ENCODE assay signal across 19 mouse cellular contexts in genomic region chr2:159852959-159853358, GRCm38 (mm10).
DNase-seq lines count a peak whose midpoint lies in the region; ATAC-seq and TF ChIP-seq lines count a peak whose summit lies in the region.
"Had no signal": no experiment of that assay in that cellular context is flagged by ENCODE, and none has a peak within 500 bp of the region (broad histone marks: within the 10 kb centered on the region; RNA-seq: fewer than 3 reads in every experiment).

No protein-coding gene starts in this region.

- no peak for TF ChIP-seq POLR2A in heart, adult 2 months (IDR thresholded peaks at IDR 0.05; ENCODE audit: insufficient read depth, low read depth, low read length)
- no peak for TF ChIP-seq POLR2A in lung, adult 2 months (IDR thresholded peaks at IDR 0.05; ENCODE audit: borderline replicate concordance, extremely low read depth, low read depth, low read length)

- no peak overlapping the region for H3K9ac ChIP-seq in heart, adult 2 months (ENCODE audit: low read depth, low read length)
- H3K9ac ChIP-seq in heart, embryonic 12.5 days = no peak overlapping the region
- no peak overlapping the region for H3K9ac ChIP-seq in lung, embryonic 14.5 days
- no peak overlapping the region for H3K9ac ChIP-seq in intestine, embryonic 15.5 days
- H3K9ac ChIP-seq: liver, embryonic 12.5 days had no signal

- WGBS in heart, adult 2 months = 80% methylated on average over 4 of the region's 4 CpGs
- WGBS in heart, embryonic 12.5 days = 85% methylated on average over 4 of the region's 4 CpGs
- WGBS in lung, embryonic 14.5 days = 82% methylated on average over 4 of the region's 4 CpGs
- 84% methylated on average over 4 of the region's 4 CpGs for WGBS in lung, adult 2 months
- 67% methylated on average over 4 of the region's 4 CpGs for WGBS in intestine, embryonic 15.5 days

- no peak overlapping the region for H3K27ac ChIP-seq in heart, adult 2 months
- H3K27ac ChIP-seq in heart, embryonic 12.5 days (ENCODE audit: poor library complexity, severe bottlenecking) = no peak overlapping the region
- H3K27ac ChIP-seq in lung, embryonic 14.5 days (ENCODE audit: low read depth) = no peak overlapping the region
- H3K27ac ChIP-seq in intestine, embryonic 15.5 days = no peak overlapping the region
- H3K27ac ChIP-seq: kidney, postnatal 0 days; liver, embryonic 12.5 days; midbrain, embryonic 10.5 days had no signal

- TF ChIP-seq EP300 in heart, adult 2 months (IDR thresholded peaks at IDR 0.05; ENCODE audit: insufficient read depth, low read depth, low read length) = no peak

- H3K4me1 ChIP-seq in heart, adult 2 months (ENCODE audit: control insufficient read depth, insufficient read depth, low read length) = no peaks in the 10 kb centered on the region; the same call in none of the 2 replicates
- H3K4me1 ChIP-seq in heart, embryonic 12.5 days (replicated peaks) = no peaks in the 10 kb centered on the region
- H3K4me1 ChIP-seq in lung, embryonic 14.5 days (ENCODE audit: insufficient read depth) = no peaks in the 10 kb centered on the region
- H3K4me1 ChIP-seq in lung, adult 2 months (ENCODE audit: control insufficient read depth, insufficient read depth, low read length) = no peaks in the 10 kb centered on the region
- no peaks in the 10 kb centered on the region for H3K4me1 ChIP-seq in intestine, embryonic 15.5 days (replicated peaks)
- H3K4me1 ChIP-seq: liver, embryonic 12.5 days; midbrain, embryonic 10.5 days had no signal

- peak; percentile 7 to 20 for DNase-seq in heart, adult 2 months
- peak; percentile 33 for DNase-seq in lung, embryonic 14.5 days
- DNase-seq in lung, adult 2 months = no peak
- DNase-seq in brain, adult 2 months (ENCODE audit: low read depth, low spot score) = peak; percentile 35
- peak; percentile 19 for DNase-seq in gastrocnemius, postnatal 10 days
- DNase-seq: adrenal gland, postnatal 10 days; cerebellum, adult 9-10 months; layer of hippocampus, adult 9-11 months; right cerebral cortex, postnatal 25 days; thymus, adult 2 months had no signal

- H3K79me2 ChIP-seq in heart, adult 2 months (replicated peaks; ENCODE audit: control insufficient read depth, insufficient read depth, low read length) = no peaks in the 10 kb centered on the region

- no peak overlapping the region for H3K4me2 ChIP-seq in heart, embryonic 12.5 days
- H3K4me2 ChIP-seq in lung, embryonic 14.5 days = no peak overlapping the region
- no peak overlapping the region for H3K4me2 ChIP-seq in intestine, embryonic 15.5 days (replicated peaks)
- H3K4me2 ChIP-seq: heart, embryonic 11.5 days; liver, embryonic 12.5 days had no signal

- intact Hi-C loops in heart, adult 2 months (cut with DNase I) = no loop called here

- H3K27me3 ChIP-seq in heart, adult 2 months (ENCODE audit: control insufficient read depth, insufficient read depth, low read length) = no peaks in the 10 kb centered on the region
- H3K27me3 ChIP-seq in heart, embryonic 12.5 days (replicated peaks) = no peaks in the 10 kb centered on the region
- H3K27me3 ChIP-seq in lung, embryonic 14.5 days (ENCODE audit: insufficient read depth, low read length) = no peaks in the 10 kb centered on the region
- no peaks in the 10 kb centered on the region for H3K27me3 ChIP-seq in intestine, embryonic 15.5 days (replicated peaks)
- H3K27me3 ChIP-seq: liver, embryonic 12.5 days had no signal

- no peak for ATAC-seq in heart, embryonic 12.5 days (ENCODE audit: insufficient number of reproducible peaks, low FRiP score)
- ATAC-seq in lung, embryonic 14.5 days (ENCODE audit: insufficient read depth) = no peak
- ATAC-seq in intestine, embryonic 15.5 days = no peak
- ATAC-seq: inflammation-experienced regulatory T-cells, adult 6 months; liver, embryonic 12.5 days; lung, postnatal 0 days had no signal

- no peaks in the 10 kb centered on the region for H3K9me3 ChIP-seq in heart, embryonic 12.5 days (replicated peaks)
- no peaks in the 10 kb centered on the region for H3K9me3 ChIP-seq in lung, embryonic 14.5 days (ENCODE audit: low read depth, low read length)
- no peaks in the 10 kb centered on the region for H3K9me3 ChIP-seq in intestine, embryonic 15.5 days
- H3K9me3 ChIP-seq: liver, embryonic 12.5 days; midbrain, embryonic 10.5 days had no signal

- H3K4me3 ChIP-seq in heart, adult 2 months = no peak overlapping the region
- H3K4me3 ChIP-seq in heart, embryonic 12.5 days = no peak overlapping the region
- H3K4me3 ChIP-seq in lung, embryonic 14.5 days (ENCODE audit: low read depth, low read length) = no peak overlapping the region
- H3K4me3 ChIP-seq in lung, adult 2 months (replicated peaks; ENCODE audit: extremely low read depth, low read depth, low read length) = no peak overlapping the region
- H3K4me3 ChIP-seq in intestine, embryonic 15.5 days (replicated peaks) = no peak overlapping the region
- H3K4me3 ChIP-seq: liver, embryonic 12.5 days; midbrain, embryonic 10.5 days had no signal

- no peak for TF ChIP-seq CTCF in heart, adult 2 months (IDR thresholded peaks at IDR 0.05)
- no peak for TF ChIP-seq CTCF in lung, embryonic 14.5 days (IDR thresholded peaks at IDR 0.05; ENCODE audit: low read depth)
- no peak for TF ChIP-seq CTCF in lung, adult 2 months (IDR thresholded peaks at IDR 0.05; ENCODE audit: insufficient read depth, low read length)

- no peaks in the 10 kb centered on the region for H3K36me3 ChIP-seq in heart, adult 2 months (ENCODE audit: control insufficient read depth, insufficient read depth, low read length)
- no peaks in the 10 kb centered on the region for H3K36me3 ChIP-seq in heart, embryonic 12.5 days
- H3K36me3 ChIP-seq in lung, embryonic 14.5 days (ENCODE audit: insufficient read depth) = no peaks in the 10 kb centered on the region
- no peaks in the 10 kb centered on the region for H3K36me3 ChIP-seq in intestine, embryonic 15.5 days
- H3K36me3 ChIP-seq: G1E; liver, embryonic 12.5 days; midbrain, embryonic 10.5 days had no signal
